Mouse (Mus musculus) forebrain, postnatal 0 days (tissue): ENCODE measurements around the gene Cldn34c1. TPM values are rescaled to one million over a fixed set of nuclear protein-coding genes. Genes with fewer than 3 reads are reported as not detected.
"Not testable (repeated sequence)": the region's sequence is repeated elsewhere in the genome, so short reads cannot be mapped to it uniquely, and the experiment has no call there.

Experiments
- ATAC-seq: fragments of 200-750 bp; cut with Nextera tagmentation; 2 replicates; pipeline ENCODE4 v1.8.0; 2017; ENCODE audit warnings: mild to moderate bottlenecking, moderate library complexity
- DNase-seq: peaks from one replicate; pipeline ENCODE4 v3.0.0-alpha.2; 2015
- H3K27ac ChIP-seq: fragments of 300-500 bp; sonication (generic); 2 replicates; pipeline ENCODE4 v1.5.1; 2014; ENCODE audit warnings: low read depth, mild to moderate bottlenecking, antibody characterized with exemption, low read length, moderate library complexity, mixed read lengths
- H3K27me3 ChIP-seq: fragments of 300-500 bp; sonication (generic); 2 replicates; pipeline ENCODE4 v1.6.1; 2014; ENCODE audit warnings: mild to moderate bottlenecking, low read length, mixed read lengths; ENCODE audit not compliant: insufficient read depth
- H3K36me3 ChIP-seq: fragments of 300-500 bp; sonication (generic); 2 replicates; pipeline ENCODE4 v1.6.1; 2014; ENCODE audit warnings: mild to moderate bottlenecking, moderate library complexity; ENCODE audit not compliant: insufficient read depth
- H3K4me1 ChIP-seq: fragments of 300-500 bp; sonication (generic); 2 replicates; pipeline ENCODE4 v1.6.1; 2014; ENCODE audit warnings: antibody characterized with exemption; ENCODE audit not compliant: insufficient read depth
- H3K4me2 ChIP-seq: fragments of 300-500 bp; sonication (generic); 2 replicates; pipeline ENCODE4 v1.6.1; 2014; ENCODE audit warnings: low read depth, mild to moderate bottlenecking, moderate library complexity
- H3K4me3 ChIP-seq: fragments of 300-500 bp; sonication (generic); 2 replicates; pipeline ENCODE4 v1.5.1; 2014; ENCODE audit warnings: low read depth, low read length, mixed read lengths
- H3K9ac ChIP-seq: fragments of 300-500 bp; sonication (generic); 2 replicates; pipeline ENCODE4 v1.6.1; 2014; ENCODE audit warnings: mild to moderate bottlenecking
- H3K9me3 ChIP-seq: fragments of 300-500 bp; sonication (generic); 2 replicates; pipeline ENCODE4 v1.6.1; 2016; ENCODE audit warnings: low read length
- CTCF ChIP-seq: sonication (generic); IDR thresholded peaks from 2 replicates; pipeline ENCODE4 v1.5.1; 2016; ENCODE audit warnings: antibody characterized with exemption, control low read depth, low read depth
- WGBS: fragments of 180-500 bp; shearing (Covaris S2); extraction: QIAGEN DNeasy Blood & Tissue Kit; methylation state at CpG from one replicate; pipeline ENCODE4 v1.1.7; 2014; 5-methylcytosine and 5-hydroxymethylcytosine counted together
- polyA plus RNA-seq: library from polyadenylated mRNA; unstranded; fragments of >200 nt; fragmentation: Nextera tagmentation; extraction: Ambion mirVana; gene quantifications from 2 replicates; pipeline ENCODE4 v1.2.1, GENCODE M21; 2015
- total RNA-seq: library from RNA; depleted of rRNA; stranded (reverse); fragments of >200 nt; gene quantifications from 2 replicates; pipeline ENCODE4 v1.2.3, GENCODE M21; 2014; rRNA removed

Gene Cldn34c1
- 16.5 and 37.6 TPM in 2 replicates for total RNA-seq
- polyA plus RNA-seq: 19.1 and 21.6 TPM in 2 replicates

GRCm38 (mm10) chrX:123103291-123104260, at the start of gene Cldn34c1:
TSS of gene Cldn34c1 (plus strand) at chrX:123103495.
- Histone ChIP-seq H3K4me3 (peak within 1 kb of the TSS; percentile 53), H3K36me3 (no peaks in the 10 kb centered on the region), H3K27me3 (no peaks in the 10 kb centered on the region), H3K9me3 (no peaks in the 10 kb centered on the region), H3K4me2 (peak within 1 kb of the TSS; percentile 46), H3K9ac (peak within 1 kb of the TSS; percentile 70), H3K4me1 (no peaks in the 10 kb centered on the region), H3K27ac (peak within 1 kb of the TSS; percentile 91)
- 18% methylated on average over 65 of the region's 66 CpGs for WGBS
- peak; percentile 86 for DNase-seq
- TF ChIP-seq CTCF: no peak
- ATAC-seq: peak; percentile 97

GRCm38 (mm10) chrX:123087441-123087840, 15.9 kb upstream of the Cldn34c1 start:
- DNase-seq: no peak
- Histone ChIP-seq H3K4me3 (no peak overlapping the region), H3K9ac (no peak overlapping the region), H3K27me3 (no peaks in the 10 kb centered on the region), H3K4me2 (no peak overlapping the region), H3K9me3 (no peaks in the 10 kb centered on the region), H3K27ac (no peak overlapping the region), H3K36me3 (no peaks in the 10 kb centered on the region), H3K4me1 (no peaks in the 10 kb centered on the region)
- ATAC-seq: no peak
- TF ChIP-seq CTCF: no peak
- WGBS: 81% methylated on average over 3 of the region's 3 CpGs

GRCm38 (mm10) chrX:123102806-123103205, 489 bp upstream of the Cldn34c1 start:
- H3K27me3 ChIP-seq, H3K9me3 ChIP-seq, H3K36me3 ChIP-seq, H3K4me1 ChIP-seq: not testable (repeated sequence)
- WGBS: 18% methylated on average over 5 of the region's 5 CpGs
- H3K4me3 ChIP-seq: peak overlapping the region; percentile 53
- peak overlapping the region; percentile 46 for H3K4me2 ChIP-seq
- ATAC-seq (peak; percentile 38; the same call in 1 of the 2 replicates), DNase-seq (peak; percentile 63)
- H3K9ac ChIP-seq: peak overlapping the region; percentile 70
- H3K27ac ChIP-seq: peak overlapping the region; percentile 91

GRCm38 (mm10) chrX:123104692-123105091, 1.4 kb downstream of the Cldn34c1 start:
- peak; percentile 28 for DNase-seq
- peak overlapping the region; percentile 46 for H3K4me2 ChIP-seq
- 0 out of 2 replicates have a peak overlapping the region, but pooled peaks have one; percentile 70 for H3K9ac ChIP-seq
- not testable (repeated sequence) for H3K4me1 ChIP-seq, H3K27me3 ChIP-seq, ATAC-seq, H3K27ac ChIP-seq, H3K36me3 ChIP-seq, H3K9me3 ChIP-seq
- peak overlapping the region; percentile 53 for H3K4me3 ChIP-seq
- WGBS: 17% methylated on average over 7 of the region's 7 CpGs

GRCm38 (mm10) chrX:123222381-123222780, 119.1 kb downstream of the Cldn34c1 start, which contains the start of gene Srsx:
TSS of gene Srsx (minus strand) at chrX:123222481.
- WGBS: no CpG with 5 or more reads among the region's 1 CpGs

More at GRCm38 (mm10) chrX:123222381-123222780, 119.1 kb downstream of the Cldn34c1 start, which contains the start of gene Srsx:
- H3K4me3 ChIP-seq, H3K27me3 ChIP-seq, DNase-seq, H3K4me2 ChIP-seq, H3K9me3 ChIP-seq, H3K36me3 ChIP-seq, H3K27ac ChIP-seq, ATAC-seq, H3K9ac ChIP-seq, H3K4me1 ChIP-seq: not testable (repeated sequence)

Other genes with a start within 250 kb of the Cldn34c1 start
- not detected in 2 replicates for gene Gm17521, start 73.8 kb upstream of the Cldn34c1 start, total RNA-seq
- not detected in 2 replicates for gene Gm17521, start 73.8 kb upstream of the Cldn34c1 start, polyA plus RNA-seq
- not detected in 2 replicates for gene Srsx, start 119.0 kb downstream of the Cldn34c1 start, total RNA-seq
- not detected in 2 replicates for gene Srsx, start 119.0 kb downstream of the Cldn34c1 start, polyA plus RNA-seq
- not detected in 2 replicates for gene Gm17577, start 143.4 kb downstream of the Cldn34c1 start, total RNA-seq
- not detected in 2 replicates for gene Gm17577, start 143.4 kb downstream of the Cldn34c1 start, polyA plus RNA-seq